Mouse (Mus musculus): ENCODE results near the gene Rps27l.
"Not testable (repeated sequence)": the region's sequence is repeated elsewhere in the genome, so short reads cannot be mapped to it uniquely, and the experiment has no call there.

Rps27l gene

GRCm38 (mm10) chr9:66945647-66946641 is at the start of gene Rps27l:
Rps27l (plus strand) TSS chr9:66946086.
- DNase-seq (ENCODE audit: low spot score): peak; percentile 92

GRCm38 (mm10) chr9:66896951-66897350 is 48.9 kb upstream of the Rps27l start:
- DNase-seq (ENCODE audit: low spot score): no peak

DNA sequence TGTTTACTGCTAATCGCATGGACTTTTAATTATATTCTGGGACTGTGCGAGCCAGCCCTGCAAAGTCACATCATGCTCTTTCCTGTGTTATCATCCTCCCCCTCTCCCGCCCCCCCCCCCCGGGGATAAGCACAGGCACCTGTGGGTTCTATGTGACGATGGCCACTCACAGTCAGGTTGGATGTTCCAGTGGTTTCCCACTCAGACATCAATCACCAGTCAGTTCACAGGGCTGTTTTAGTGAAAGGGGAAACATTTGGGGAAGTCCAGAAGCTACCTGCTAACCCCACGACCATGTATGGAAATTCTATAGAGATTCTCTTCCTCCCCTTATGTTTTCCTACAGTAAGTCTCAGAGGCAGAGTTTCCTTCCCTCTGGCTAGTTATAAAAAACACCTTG is 48.0 kb upstream of the Rps27l start:
- DNase-seq (ENCODE audit: low spot score): no peak

GRCm38 (mm10) chr9:66899072-66899471 is 46.8 kb upstream of the Rps27l start:
- no peak for DNase-seq (ENCODE audit: low spot score)

- no peak for DNase-seq (ENCODE audit: low spot score)
Observed at GRCm38 (mm10) chr9:66899526-66899925, 46.4 kb upstream of the Rps27l start.

- DNase-seq (ENCODE audit: low spot score): no peak
Observed at GRCm38 (mm10) chr9:66905990-66906389, 39.9 kb upstream of the Rps27l start.

DNA sequence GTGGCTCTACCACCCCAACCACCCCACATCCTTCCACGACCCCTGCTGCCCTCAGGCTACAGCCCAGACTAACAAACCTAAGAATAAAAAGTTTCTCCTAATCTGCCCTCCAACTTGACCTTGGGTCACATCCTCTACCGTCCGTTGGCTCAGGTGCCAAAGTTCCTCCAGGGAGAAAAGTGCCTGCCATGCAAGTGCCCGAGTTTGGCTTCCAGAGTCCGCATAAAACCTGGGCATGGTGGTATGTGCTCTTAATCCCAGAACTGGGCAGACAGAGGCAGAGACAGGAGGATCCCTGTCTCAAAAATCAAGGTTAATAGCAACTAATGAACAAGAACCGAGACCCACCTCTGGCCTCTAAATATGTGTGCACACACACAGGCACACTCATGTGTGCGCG is 38.8 kb upstream of the Rps27l start:
- no peak for DNase-seq (ENCODE audit: low spot score)

DNA sequence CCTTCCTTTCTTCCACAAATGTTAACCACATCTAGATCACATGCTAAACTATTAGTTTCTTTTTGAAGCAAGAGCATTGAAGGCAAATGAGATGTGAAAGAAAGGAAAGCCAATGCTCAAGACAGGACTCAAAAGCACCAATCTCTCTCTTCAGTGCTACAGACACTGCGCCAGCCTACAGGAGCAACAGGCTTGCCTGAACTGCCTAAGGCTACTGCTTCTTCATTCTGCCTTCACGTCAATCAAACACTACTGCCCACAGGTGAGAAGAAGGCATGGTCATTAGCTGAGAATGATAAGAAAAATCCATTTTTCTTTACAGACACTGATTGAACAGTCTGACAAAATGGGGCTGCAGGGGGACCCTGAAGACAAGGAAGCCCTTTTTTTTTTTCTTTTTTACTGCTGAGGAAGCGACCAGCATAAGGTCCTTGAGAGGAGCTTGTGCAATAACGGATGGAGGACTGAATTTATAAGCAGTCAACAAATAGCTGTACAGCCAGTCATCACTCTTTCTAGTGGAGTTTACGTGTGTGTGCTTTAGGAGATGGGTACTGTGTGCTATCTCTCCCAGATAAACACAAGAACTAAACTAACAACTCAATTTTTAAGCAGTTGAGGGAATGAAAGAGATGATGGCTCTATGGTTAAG is 38.0 kb upstream of the Rps27l start:
- DNase-seq (ENCODE audit: low spot score): no peak

DNA sequence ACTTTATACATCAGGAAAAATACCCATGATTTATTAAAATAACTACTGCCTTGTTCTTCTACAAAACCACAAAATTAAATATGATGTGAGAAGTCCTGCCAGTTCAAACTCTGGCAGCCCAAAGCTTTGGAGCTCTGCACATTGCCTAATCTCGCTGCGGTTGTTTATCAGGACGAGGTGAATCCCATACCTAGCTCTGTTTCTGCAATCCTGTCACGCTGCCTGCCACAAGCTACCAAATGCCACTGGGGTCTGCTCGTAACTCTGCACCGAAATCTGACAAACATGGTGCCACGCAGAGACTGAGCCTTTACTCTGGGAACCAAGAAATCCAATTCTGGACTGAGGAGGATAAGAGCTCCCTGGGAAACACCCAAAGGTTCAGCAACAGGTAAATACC is 36.0 kb upstream of the Rps27l start:
- DNase-seq (ENCODE audit: low spot score): no peak

DNA sequence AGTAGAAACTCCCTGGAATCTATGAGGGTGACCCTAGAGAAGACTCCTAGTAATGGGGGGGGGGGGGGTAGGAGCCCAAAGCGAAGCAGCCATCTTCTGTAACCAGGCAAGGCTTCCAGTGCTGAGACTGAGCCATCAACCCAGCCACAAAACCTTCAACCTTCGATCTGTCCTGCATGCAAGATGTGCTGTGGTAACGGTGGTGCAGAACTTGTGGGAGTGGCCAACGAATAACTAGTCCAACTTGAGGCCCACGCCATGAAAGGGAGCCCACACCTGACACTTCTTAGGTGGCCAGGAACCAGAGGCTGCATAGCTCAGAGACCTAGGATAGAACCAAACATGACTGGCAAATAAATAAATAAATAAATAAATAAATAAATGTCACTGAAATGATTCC is 35.2 kb upstream of the Rps27l start:
- DNase-seq (ENCODE audit: low spot score): no peak

- DNase-seq (ENCODE audit: low spot score): no peak
Observed at GRCm38 (mm10) chr9:66912304-66912703, 33.6 kb upstream of the Rps27l start.

- DNase-seq (ENCODE audit: low spot score): not testable (repeated sequence)
Observed at GRCm38 (mm10) chr9:66913254-66913934, 32.5 kb upstream of the Rps27l start.

DNA sequence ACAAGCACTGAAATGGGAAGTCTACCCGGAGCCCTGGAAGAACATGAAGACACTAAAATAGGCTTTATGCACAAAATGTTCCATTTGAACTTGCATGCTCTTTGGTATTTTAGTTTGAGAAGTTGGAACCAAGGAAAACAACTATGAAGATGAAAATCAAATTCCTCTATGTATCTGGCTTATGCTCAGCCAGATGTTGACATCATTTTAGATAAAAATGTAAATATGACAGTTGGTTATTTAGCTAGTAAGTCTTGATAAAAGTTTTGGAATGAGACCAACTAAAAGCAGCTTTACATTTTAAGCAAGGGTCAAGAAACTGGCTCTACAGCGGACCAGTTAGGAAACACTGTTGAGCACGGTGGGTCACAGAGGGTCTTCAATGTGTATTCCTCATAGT is 31.3 kb upstream of the Rps27l start:
- DNase-seq (ENCODE audit: low spot score): no peak

GRCm38 (mm10) chr9:66915401-66915800 is 30.5 kb upstream of the Rps27l start:
- DNase-seq (ENCODE audit: low spot score): no peak

GRCm38 (mm10) chr9:66915869-66916785 is 29.8 kb upstream of the Rps27l start:
- DNase-seq (ENCODE audit: low spot score): peak; percentile 54

- no peak for DNase-seq (ENCODE audit: low spot score)
Observed at GRCm38 (mm10) chr9:66917216-66917891, 28.5 kb upstream of the Rps27l start.

DNA sequence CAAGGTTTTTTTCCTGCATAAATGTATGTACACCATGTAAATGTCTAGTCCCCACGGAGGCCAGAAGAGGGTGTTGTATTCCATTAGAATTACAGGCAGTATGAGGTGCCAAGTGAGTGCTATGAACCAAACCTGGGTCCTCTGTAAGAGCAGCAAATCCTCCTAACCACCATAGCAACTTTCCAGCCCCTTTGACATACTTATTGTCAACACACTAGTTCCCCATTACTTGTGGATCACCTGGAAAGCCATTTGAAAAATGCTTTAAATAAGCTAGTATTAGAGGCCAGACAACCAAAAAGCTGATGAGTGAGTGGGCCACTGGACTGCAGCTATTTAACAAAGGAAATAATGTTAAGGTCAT is 28.0 kb upstream of the Rps27l start:
- no peak for DNase-seq (ENCODE audit: low spot score)

- no peak for DNase-seq (ENCODE audit: low spot score)
Observed at GRCm38 (mm10) chr9:66918672-66919330, 27.1 kb upstream of the Rps27l start.

DNA sequence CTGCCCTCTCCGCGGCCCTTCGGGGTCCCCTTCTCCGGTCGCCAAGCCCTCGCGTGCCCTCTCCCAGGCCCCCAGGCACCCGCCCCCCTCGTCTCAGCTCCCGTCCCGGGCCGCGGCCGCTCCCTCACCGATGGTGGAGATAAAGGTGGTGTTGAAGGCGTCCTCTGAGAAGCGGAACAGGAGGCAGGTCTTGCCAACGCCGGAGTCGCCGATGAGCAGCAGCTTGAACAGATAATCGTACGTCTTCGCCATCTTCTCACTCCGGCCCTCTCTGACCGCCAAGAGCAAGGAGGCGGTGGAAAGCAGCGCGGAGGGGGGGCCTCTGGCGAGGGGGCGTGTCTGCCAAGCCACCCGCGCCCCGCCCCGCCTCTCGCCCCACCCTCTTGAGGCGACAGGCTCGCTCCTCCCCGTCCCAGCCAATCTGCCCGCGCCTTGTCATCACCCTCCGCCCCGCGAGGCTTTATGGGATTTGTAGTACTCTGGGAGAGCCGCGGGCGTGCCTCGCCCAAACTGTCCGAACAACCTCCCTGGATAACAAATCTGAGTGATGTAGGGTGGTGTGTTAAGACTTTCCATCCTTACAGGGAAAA is 26.4 kb upstream of the Rps27l start, which contains the start of gene Rab8b:
Rab8b (minus strand) TSS at position 306 of the 590 bp plus-strand sequence.
- DNase-seq (ENCODE audit: low spot score): peak; percentile 96

DNA sequence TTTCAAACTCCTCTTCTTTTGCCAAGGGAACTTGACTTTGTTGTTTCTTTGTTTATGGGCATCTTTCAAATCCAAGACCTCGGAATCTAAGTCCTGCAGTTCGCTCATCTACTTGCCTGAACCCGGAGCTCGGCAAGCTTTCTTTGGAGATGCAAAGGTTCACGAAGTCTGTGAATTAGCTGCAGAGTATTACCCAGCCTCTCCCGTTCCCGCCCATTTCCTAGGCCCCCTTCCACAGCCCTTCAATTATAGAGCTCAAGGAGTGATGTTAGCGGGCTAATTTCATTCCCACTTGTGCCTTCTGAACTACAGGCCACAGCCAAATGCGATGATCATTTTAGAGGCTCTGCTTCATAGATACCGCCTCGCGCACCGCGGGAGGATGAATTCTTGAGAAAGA is 25.9 kb upstream of the Rps27l start:
- no peak for DNase-seq (ENCODE audit: low spot score)

Measured in spleen, adult 12 weeks (tissue).